Mouse (Mus musculus): ENCODE measurements around the gene Ccnk.

Gene Ccnk

DNA sequence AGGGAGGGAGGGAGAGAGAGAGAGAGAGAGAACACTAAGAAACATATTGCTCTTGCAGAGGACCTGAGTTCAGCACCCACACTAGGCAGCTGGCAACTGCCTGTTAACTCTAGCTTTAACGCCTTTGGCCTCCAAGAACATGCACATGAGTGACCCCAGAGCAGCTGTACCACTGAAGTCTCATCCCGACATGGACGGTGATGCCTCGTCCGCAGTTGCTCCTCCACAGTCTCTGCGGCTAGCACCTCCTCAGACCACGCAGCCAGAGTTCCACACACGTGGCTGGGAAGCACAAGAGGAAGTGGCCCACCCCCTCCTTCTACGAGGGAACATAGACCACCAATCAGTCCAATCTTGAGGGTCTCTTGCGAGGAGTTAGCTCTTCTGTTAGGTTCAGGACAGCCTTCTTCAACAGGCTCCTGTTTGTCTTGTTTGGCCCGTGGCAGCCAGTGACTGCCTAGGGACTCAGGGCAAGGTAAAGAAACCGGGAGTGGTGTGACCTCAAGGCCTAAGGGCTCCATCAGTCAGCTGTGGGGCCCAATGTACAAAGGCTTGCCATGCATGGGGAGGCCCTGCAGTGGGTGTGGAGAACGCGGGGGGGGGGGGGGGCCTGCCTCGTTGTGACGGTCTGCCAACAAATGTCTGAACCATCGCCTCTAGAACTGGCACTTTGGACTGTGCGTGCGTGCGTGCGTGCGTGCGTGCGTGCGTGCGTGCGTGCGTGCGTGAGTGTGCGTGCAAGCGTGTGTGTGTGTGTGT is 71.8 kb downstream of the Ccnk start:
- no peak for DNase-seq

DNA sequence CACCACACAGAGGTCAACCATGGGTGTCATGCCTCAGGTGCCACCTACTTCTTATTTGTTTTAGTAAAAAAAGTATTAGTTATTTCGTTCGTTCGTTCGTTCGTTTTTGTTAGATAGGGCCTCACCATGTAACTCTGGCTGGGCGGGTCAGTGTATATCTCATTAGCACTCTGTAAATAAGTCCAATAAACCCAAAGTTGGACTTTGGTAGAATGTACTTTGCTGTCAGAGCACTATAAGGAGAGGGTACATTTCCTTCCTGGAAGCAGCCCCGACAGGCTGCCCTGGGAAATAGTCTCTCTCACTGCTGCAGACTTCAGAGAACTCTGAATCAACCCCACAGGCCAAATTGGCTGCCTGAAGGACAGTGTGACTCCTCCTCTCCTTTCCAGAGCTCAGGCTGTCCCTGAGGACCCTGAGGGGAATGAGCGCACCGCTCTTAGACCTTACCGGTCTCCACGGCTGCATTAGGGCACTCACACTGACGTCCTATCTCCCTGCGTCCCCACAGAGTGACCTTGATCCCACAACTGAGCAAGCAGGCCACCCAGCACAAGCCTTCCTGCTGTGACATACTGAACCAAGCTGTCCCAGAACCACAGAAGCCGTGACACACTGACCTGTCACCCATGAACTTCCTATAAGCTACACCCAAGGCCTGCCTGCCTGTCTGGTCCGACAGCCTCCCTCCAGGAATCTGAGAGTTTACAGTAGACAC is 72.6 kb downstream of the Ccnk start:
- DNase-seq, result no peak

Data from right cerebral cortex, postnatal 14 days (tissue).